Mouse (Mus musculus) thymus, adult 2 months (tissue): ENCODE results near the gene Tacr3. TPM values are rescaled to one million over a fixed set of nuclear protein-coding genes. Genes with fewer than 3 reads are reported as not detected.

Experiments
- DNase-seq: peaks from one replicate; pipeline ENCODE4 v3.0.0; 2021
- H3K27ac ChIP-seq: fragments of 200-500 bp; 2 replicates; pipeline ENCODE4 v1.5.1; 2012; ENCODE audit warnings: low read length, control low read depth; ENCODE audit not compliant: control insufficient read depth, insufficient read depth
- H3K27me3 ChIP-seq: fragments of 200-500 bp; 2 replicates; pipeline ENCODE4 v1.6.1; 2012; ENCODE audit warnings: mild to moderate bottlenecking, low read length, moderate library complexity, mixed read lengths; ENCODE audit not compliant: control insufficient read depth, insufficient read depth
- H3K36me3 ChIP-seq: fragments of 200-500 bp; 2 replicates; pipeline ENCODE4 v1.6.1; 2012; ENCODE audit warnings: mild to moderate bottlenecking, low read length, moderate library complexity; ENCODE audit not compliant: control insufficient read depth, insufficient read depth
- H3K4me1 ChIP-seq: fragments of 200-500 bp; replicated peaks from 2 replicates; pipeline ENCODE4 v1.6.1; 2012; ENCODE audit warnings: low read length; ENCODE audit not compliant: control insufficient read depth, insufficient read depth
- H3K4me3 ChIP-seq: fragments of 200-500 bp; 2 replicates; pipeline ENCODE4 v1.5.1; 2012; ENCODE audit warnings: mild to moderate bottlenecking, low read length, control low read depth, moderate library complexity; ENCODE audit not compliant: control insufficient read depth, insufficient read depth
- CTCF ChIP-seq: fragments of 200-500 bp; IDR thresholded peaks from 2 replicates; pipeline ENCODE4 v1.5.1; 2012; ENCODE audit warnings: mild to moderate bottlenecking, control low read depth, low read length, moderate library complexity, borderline replicate concordance; ENCODE audit not compliant: control insufficient read depth, poor library complexity, insufficient read depth; ENCODE audit errors: extremely low read depth
- POLR2A ChIP-seq: fragments of 200-500 bp; IDR thresholded peaks from 2 replicates; pipeline ENCODE4 v1.6.1; 2012; ENCODE audit warnings: mild to moderate bottlenecking, low read length, control low read depth, moderate library complexity; ENCODE audit not compliant: control insufficient read depth, poor library complexity, insufficient read depth; ENCODE audit errors: extremely low read depth
- WGBS: fragments of 180-500 bp; shearing (Covaris S2); methylation state at CpG from one replicate; pipeline ENCODE4 v1.1.7; 2018; 5-methylcytosine and 5-hydroxymethylcytosine counted together
- polyA plus RNA-seq: library from polyadenylated mRNA; depleted of rRNA; stranded (reverse); fragments of >200 nt; gene quantifications from 2 replicates; pipeline ENCODE4 v1.2.3, GENCODE M21; 2012

Tacr3 gene
- polyA plus RNA-seq, 1 experiment = 0.05 TPM

DNA sequence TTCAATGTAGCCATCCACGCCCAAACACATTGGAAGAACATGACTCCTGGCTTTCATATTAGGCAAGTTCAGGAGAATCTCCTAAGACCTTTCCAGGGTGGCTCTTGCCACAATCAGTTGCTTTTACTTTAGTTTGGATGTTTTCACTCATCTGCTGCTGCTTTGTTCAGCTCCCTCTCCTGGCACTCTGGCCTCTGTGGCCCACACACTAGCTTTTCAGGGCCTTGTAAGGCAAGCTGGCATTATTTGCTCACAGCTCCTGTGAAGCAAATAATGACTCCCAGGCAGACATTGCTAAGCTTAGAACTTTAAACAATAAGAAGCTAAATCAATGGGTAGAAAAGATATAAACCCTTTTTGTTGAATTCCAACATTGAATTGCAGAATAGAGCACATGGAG, 105.9 kb downstream of the Tacr3 start:
- 91% methylated on average over 1 of the region's 1 CpGs for WGBS
- Histone ChIP-seq H3K4me3 (no peak overlapping the region), H3K27ac (no peak overlapping the region), H3K4me1 (no peaks in the 10 kb centered on the region), H3K27me3 (no peaks in the 10 kb centered on the region), H3K36me3 (no peaks in the 10 kb centered on the region)
- DNase-seq = no peak
- no peak for TF ChIP-seq CTCF
- no peak for TF ChIP-seq POLR2A

DNA sequence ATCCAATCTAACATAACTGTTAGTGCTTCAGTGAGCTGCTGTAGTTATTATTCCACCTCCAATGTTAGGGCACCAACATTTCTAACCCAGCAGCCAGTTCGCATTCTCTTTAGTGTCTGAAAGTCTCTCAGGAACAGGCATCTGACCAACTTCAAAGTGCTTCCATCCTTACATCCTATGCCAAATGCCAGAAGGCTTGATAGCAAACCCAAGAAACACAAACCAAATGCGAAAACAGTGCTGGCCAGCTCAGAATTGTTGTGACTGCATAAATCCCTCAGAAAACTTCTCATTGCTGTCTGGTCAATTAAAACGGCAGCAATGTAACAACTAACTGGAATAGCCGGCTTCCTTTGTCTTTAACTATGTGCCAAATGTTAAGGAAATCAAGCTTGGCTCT, 106.7 kb downstream of the Tacr3 start:
- Histone ChIP-seq H3K27me3 (no peaks in the 10 kb centered on the region), H3K36me3 (no peaks in the 10 kb centered on the region), H3K4me3 (no peak overlapping the region), H3K4me1 (no peaks in the 10 kb centered on the region), H3K27ac (no peak overlapping the region)
- 91% methylated on average over 4 of the region's 4 CpGs for WGBS
- no peak for DNase-seq
- TF ChIP-seq CTCF (no peak), POLR2A (no peak)

DNA sequence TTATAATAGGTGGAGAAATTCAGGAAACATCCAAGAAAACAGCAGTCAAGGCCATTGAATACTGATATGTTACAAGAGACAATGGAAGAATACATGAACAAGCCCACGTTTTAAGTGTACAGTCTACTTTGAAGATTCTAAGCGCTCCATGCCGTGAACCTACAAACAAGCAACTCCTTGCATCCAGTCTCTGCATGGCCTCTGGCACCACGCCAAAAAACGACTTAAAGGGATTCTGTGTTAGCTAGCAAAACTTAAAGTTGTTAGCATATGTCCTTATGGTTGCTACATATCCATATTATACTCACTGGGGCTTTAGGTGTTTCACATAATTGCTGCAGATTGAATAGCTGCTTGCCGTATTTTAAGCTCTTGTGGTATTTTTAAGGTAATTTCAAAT, 134.7 kb downstream of the Tacr3 start:
- TF ChIP-seq CTCF (no peak), POLR2A (no peak)
- Histone ChIP-seq H3K27ac (no peak overlapping the region), H3K4me3 (no peak overlapping the region), H3K36me3 (no peaks in the 10 kb centered on the region), H3K27me3 (no peaks in the 10 kb centered on the region), H3K4me1 (no peaks in the 10 kb centered on the region)
- 79% methylated on average over 6 of the region's 6 CpGs for WGBS
- DNase-seq = no peak

DNA sequence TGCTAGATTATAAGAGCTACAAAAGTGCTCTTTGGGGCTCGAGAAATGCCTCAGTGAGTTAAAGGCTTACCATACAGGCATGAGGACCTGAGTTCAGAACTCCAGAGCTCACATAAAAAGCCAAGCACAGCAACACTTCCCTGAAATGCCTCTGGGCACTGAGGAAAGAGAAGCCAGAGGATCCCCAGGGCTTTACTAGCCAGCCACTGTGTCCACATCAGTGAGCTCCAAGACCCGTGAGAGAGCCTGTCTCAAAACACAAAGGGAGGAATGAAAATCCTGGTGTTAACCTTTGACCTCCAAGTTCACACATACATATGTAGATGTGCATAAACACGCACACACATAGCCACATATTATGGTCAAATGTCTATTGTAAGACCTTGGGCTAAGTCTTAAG, 150.1 kb downstream of the Tacr3 start:
- H3K4me3 ChIP-seq = no peak overlapping the region
- WGBS = 81% methylated on average over 3 of the region's 3 CpGs
- no peaks in the 10 kb centered on the region for H3K4me1 ChIP-seq
- no peak for DNase-seq
- H3K27ac ChIP-seq = no peak overlapping the region
- H3K36me3 ChIP-seq = no peaks in the 10 kb centered on the region
- TF ChIP-seq POLR2A = no peak
- no peak for TF ChIP-seq CTCF
- no peaks in the 10 kb centered on the region for H3K27me3 ChIP-seq

DNA sequence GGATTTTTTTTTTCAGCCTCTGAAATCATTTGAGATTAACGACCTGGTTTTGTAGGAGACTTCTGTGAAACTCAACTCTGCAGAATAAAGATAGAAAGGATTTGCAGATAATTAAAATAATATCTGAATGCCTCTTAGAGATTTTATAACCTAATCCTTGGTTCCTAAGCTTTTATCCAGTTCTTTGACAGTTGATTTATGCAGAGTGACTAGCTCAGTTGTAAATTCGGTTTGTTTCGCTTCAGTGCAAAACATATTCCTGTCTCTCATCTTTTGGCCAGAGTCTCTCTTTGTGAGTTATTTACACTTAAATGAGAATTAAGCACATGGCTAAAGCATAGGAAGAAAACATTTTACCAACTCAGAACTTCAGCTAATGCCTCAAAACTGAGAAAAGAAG, 151.3 kb downstream of the Tacr3 start:
- TF ChIP-seq CTCF (no peak), POLR2A (no peak)
- Histone ChIP-seq H3K4me3 (no peak overlapping the region), H3K27ac (no peak overlapping the region), H3K4me1 (no peaks in the 10 kb centered on the region), H3K27me3 (no peaks in the 10 kb centered on the region), H3K36me3 (no peaks in the 10 kb centered on the region)
- no peak for DNase-seq
- 91% methylated on average over 3 of the region's 3 CpGs for WGBS
